Mouse (Mus musculus): Measurements from ENCODE around the gene Plaur.
"Not testable (repeated sequence)": the region's sequence is repeated elsewhere in the genome, so short reads cannot be mapped to it uniquely, and the experiment has no call there.

DNA sequence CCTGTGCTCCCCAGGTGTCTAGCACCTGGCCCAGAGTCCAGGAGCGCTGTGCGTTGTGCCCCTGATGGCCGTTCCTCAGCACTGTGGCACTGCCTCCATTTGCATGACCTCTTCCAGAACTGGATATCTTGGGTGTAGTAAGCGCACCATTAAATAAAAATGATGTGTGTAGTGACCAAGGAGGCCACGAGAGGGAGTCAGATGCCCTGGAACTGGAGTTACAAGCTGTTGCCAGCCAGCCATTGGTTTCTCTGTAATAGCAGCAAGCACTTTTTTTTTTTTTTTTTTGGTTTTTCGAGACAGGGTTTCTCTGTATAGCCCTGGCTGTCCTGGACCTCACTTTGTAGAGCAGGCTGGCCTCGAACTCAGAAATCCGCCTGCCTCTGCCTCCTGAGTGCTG, 54.0 kb downstream of the Plaur start:
- TF ChIP-seq CHD2 (IDR thresholded peaks at IDR 0.05; ENCODE audit: low read depth, low read length); HCFC1 (IDR thresholded peaks at IDR 0.05; ENCODE audit: borderline replicate concordance, insufficient read depth, low read length); MAFK (IDR thresholded peaks at IDR 0.05; ENCODE audit: insufficient read depth, low read depth, low read length): not testable (repeated sequence)

All from ES-E14 (cell line).